Mouse (Mus musculus) gastrocnemius, postnatal 14 days (tissue): ENCODE measurements at regions not wholly inside any gene's neighbourhood (a gene's known extent, or its start where the extent isn't known, plus 50 kb on each side); places are given as distances from the start of the nearest gene placed in this dataset.
"Not testable (repeated sequence)": the region's sequence is repeated elsewhere in the genome, so short reads cannot be mapped to it uniquely, and the experiment has no call there.

Source experiments
- DNase-seq: peaks from one replicate; pipeline ENCODE4 v3.0.0; 2021; ENCODE audit warnings: mixed read lengths
- intact Hi-C: fragments of 180-260 bp; cut with DNase I; formaldehyde crosslinking; loops from one replicate; pipeline ENCODE4 v1.15.1; 2025; ENCODE audit warnings: low total_unique reads
- microRNA-seq, 2 experiments: library from miRNA; unstranded; fragments of <30 nt; microRNA quantifications; one replicate each; pipeline ENCODE4 v1.2.0; 2021

DNA sequence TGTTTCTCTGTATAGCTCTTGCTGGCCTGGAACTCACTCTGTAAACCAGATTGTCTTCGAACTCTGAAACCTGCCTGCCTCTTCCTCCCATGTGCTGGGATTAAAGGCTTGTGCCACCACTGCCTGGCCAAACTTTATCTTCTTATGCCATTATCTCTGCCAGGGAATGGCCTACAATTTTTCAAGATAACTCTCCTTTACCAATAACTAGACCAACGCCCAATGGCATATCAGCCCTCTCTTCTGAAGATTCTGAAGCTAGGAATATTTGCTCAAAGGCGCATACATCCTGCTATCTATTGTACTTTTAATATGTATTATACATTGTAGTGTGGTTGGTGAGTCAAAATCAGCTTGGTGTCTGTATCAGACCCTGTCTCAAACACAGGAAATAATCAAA is 235.4 kb upstream of the Cts3 start:
- intact Hi-C loops, DNase-seq: not testable (repeated sequence)

DNA sequence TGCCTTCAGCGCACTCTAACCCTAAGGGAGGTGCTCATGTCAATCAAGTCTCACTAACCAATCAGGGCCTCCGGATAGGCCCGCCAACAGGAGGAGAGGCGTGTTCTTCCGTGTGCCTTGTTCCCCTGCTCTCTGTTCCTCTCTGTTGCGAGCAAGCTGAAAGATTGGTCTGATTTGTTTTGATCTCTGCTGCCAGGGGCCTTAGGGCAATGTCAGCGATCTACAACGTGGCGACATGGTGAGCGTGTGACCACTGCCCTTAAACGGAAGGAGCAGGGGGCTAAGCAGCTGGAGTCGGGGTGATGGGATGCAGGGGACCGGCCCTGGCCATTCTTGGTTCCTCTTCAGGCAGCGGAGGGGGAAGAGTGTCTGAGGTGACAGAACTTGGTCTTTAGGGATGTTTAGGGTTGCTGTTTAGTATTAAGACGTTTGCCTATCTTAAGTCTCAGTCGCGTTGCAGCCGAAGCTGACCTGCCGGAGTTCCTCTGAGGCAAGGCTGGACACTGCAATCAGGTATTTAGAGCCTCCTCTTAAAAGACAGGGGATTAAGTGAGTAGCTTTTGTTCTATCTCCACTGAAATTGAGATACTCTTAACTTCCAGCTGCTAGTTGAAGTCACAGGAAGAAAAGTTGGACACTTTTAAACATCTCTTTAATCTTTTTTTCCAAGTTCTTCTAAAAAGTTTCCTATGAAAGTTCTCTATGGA is 234.4 kb upstream of the Cts3 start:
- intact Hi-C loops, result not testable (repeated sequence)
- DNase-seq, result peak; percentile 5

DNA sequence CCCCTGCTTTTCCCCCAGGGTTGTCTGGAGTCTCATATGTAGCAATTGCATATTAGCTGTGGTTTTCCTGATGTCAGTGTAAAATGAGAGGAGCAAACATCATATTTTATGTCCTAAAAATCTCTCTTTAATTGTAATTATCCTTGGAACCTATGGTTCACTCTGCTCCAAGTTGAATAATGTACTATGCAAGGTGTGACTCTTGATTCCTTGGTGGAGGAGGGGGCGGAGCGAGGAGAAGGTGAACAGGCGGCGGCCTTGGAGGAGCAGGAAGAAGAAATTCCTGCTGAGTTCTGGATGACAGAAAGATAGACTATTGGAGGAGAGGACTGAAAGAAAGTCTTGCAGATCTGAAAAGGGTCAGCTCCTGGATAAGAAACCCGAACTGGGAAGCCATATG is 233.8 kb upstream of the Cts3 start:
- DNase-seq, intact Hi-C loops: not testable (repeated sequence)

DNA sequence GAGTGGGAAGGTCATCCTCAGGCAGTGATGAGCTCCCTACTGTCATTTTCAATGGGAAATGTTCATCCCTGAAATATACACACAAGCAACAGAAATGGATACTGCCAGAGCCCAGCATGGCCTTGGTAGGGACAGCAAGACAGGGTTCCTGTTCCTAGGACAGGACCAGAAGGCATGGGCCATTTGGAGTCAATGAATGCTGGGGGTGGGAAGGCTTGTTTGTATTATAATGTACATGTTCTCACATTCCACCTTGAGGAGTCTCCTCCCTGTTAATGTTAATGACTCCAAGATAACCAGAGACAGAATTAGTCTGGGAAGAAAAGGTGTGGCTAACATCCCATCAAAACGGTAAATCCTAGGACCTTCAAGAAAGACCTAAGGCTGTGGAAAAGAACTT is 193.5 kb upstream of the Cts3 start:
- DNase-seq, intact Hi-C loops: not testable (repeated sequence)

Small RNA genes in the stretch of these regions (microRNA-seq; reads per million reads assigned to microRNA genes)
- gene Gm23739, result 0 reads per million in 2 experiments
